11 mouse cellular contexts compared by ENCODE assay signal in genomic region chr19:12833625-12834024, GRCm38 (mm10). TPM values are rescaled to one million over a fixed set of nuclear protein-coding genes. Genes with fewer than 3 reads are reported as not detected.
DNase-seq lines count a peak whose midpoint lies in the region; ATAC-seq and TF ChIP-seq lines count a peak whose summit lies in the region.
"Had no signal": no experiment of that assay in that cellular context is flagged by ENCODE, and none has a peak within 500 bp of the region (broad histone marks: within the 10 kb centered on the region; RNA-seq: fewer than 3 reads in every experiment).

No protein-coding gene starts in this region.

- H3K4me3 ChIP-seq in layer of hippocampus, adult 2 months = no peak overlapping the region
- no peak overlapping the region for H3K4me3 ChIP-seq in G1E (ENCODE audit: low read depth, low read length)

- peak overlapping the region; percentile 52 for H3K27ac ChIP-seq in layer of hippocampus, adult 2 months

- no peaks in the 10 kb centered on the region for H3K36me3 ChIP-seq in G1E (replicated peaks)

- no peaks in the 10 kb centered on the region for H3K27me3 ChIP-seq in G1E (ENCODE audit: insufficient read depth, low read length)

- no peaks in the 10 kb centered on the region for H3K9me3 ChIP-seq in G1E (replicated peaks)

- peak; percentile 96 for ATAC-seq in G1E (ENCODE audit: extremely low read depth, insufficient number of reproducible peaks, low FRiP score, poor library complexity, severe bottlenecking)
- ATAC-seq in neutrophil, adult 5-6 weeks (ENCODE audit: extremely low read depth, insufficient number of reproducible peaks, low FRiP score, poor library complexity, severe bottlenecking) = 0 out of 2 replicates have a peak, but pooled peaks have one; percentile 19

- peak; percentile 14 to 48 for DNase-seq in layer of hippocampus, adult 2 months (ENCODE audit: low spot score in 2 of 2)
- no peak for DNase-seq in layer of hippocampus, postnatal 36 days
- no peak for DNase-seq in G1E (ENCODE audit: low spot score)
- DNase-seq in layer of hippocampus, adult 9-10 months (ENCODE audit: low spot score) = peak; percentile 24
- DNase-seq in gastrocnemius, postnatal 4 days (ENCODE audit: low spot score in 2 of 2) = no peak
- DNase-seq in gastrocnemius, adult 8-10 months (ENCODE audit: low spot score in 2 of 2) = no peak
- no peak for DNase-seq in gastrocnemius, postnatal 10 days
- DNase-seq: lung, embryonic 14.5 days; retina, postnatal 1 day had no signal

- H3K4me1 ChIP-seq in G1E (ENCODE audit: insufficient read depth, low read depth, low read length) = peaks cover 2% of the 10 kb centered on the region; the same call in 1 of the 2 replicates

- TF ChIP-seq CTCF in layer of hippocampus, adult 2 months (conservative IDR thresholded peaks at IDR 0.05) = no peak
- no peak for TF ChIP-seq CTCF in G1E (IDR thresholded peaks at IDR 0.05; ENCODE audit: low read depth, low read length)

RNA-seq across cellular contexts. Expression of gene Gm5244, which starts 12.9 kb away (rescaled TPM):
- total RNA-seq in layer of hippocampus, adult 2 months (2021) = not detected
- not detected for total RNA-seq in layer of hippocampus, postnatal 36 days (2021)
- total RNA-seq in G1E (2014; fragmentation: Nextera tagmentation) = not detected in 2 replicates
- total RNA-seq in G1E (2017) = not detected in 2 replicates
- polyA plus RNA-seq in G1E (2012) = not detected in 2 replicates
- total RNA-seq in neutrophil, adult 5-6 weeks (2017) = 1.5 and 1.9 TPM in 2 replicates
- total RNA-seq in gastrocnemius, postnatal 4 days (2021) = not detected
- not detected for total RNA-seq in gastrocnemius, adult 8-10 months (2022)
- total RNA-seq in gastrocnemius, postnatal 10 days (2021) = not detected
- polyA plus RNA-seq: kidney, embryonic 14.5 days; lung, embryonic 14.5 days had no signal

RNA-seq across cellular contexts. Expression of gene Olfr1444, which starts 23.5 kb away (rescaled TPM):
- not detected for total RNA-seq in layer of hippocampus, adult 2 months (2021)
- total RNA-seq in layer of hippocampus, postnatal 36 days (2021) = not detected
- total RNA-seq in G1E (2014; fragmentation: Nextera tagmentation) (not detected in 2 replicates), G1E (2017) (0.16 TPM in 1 of 2 replicates, not detected in the other)
- not detected in 2 replicates for polyA plus RNA-seq in G1E (2012)
- 0.61 TPM in 1 of 2 replicates, not detected in the other for total RNA-seq in neutrophil, adult 5-6 weeks (2017)
- not detected for total RNA-seq in gastrocnemius, postnatal 4 days (2021)
- total RNA-seq in gastrocnemius, adult 8-10 months (2022) = not detected
- not detected for total RNA-seq in gastrocnemius, postnatal 10 days (2021)
- polyA plus RNA-seq: kidney, embryonic 14.5 days; lung, embryonic 14.5 days had no signal

RNA-seq across cellular contexts. Expression of gene Lpxn, which starts 37.6 kb away (rescaled TPM):
- total RNA-seq in layer of hippocampus, adult 2 months (2021) = 1 to 10 TPM; 1.1 to 1.3 TPM
- 1 to 10 TPM; 1.1 to 2.0 TPM for total RNA-seq in layer of hippocampus, postnatal 36 days (2021)
- total RNA-seq in G1E (2014; fragmentation: Nextera tagmentation) = 0.68 and 2.1 TPM in 2 replicates
- 2.5 and 3.5 TPM in 2 replicates for total RNA-seq in G1E (2017)
- 0.03 TPM in 1 of 2 replicates, not detected in the other for polyA plus RNA-seq in G1E (2012)
- total RNA-seq in neutrophil, adult 5-6 weeks (2017) = 49.7 and 54.9 TPM in 2 replicates
- 1 to 10 TPM; 1.5 to 1.9 TPM for total RNA-seq in gastrocnemius, postnatal 4 days (2021)
- total RNA-seq in gastrocnemius, adult 8-10 months (2022) = under 1 TPM in 3 of 4 experiments, not detected in 1; 0.17 to 0.27 (median 0.22) TPM
- 1 to 10 TPM in 1 of 2 experiments, under 1 TPM in 1; 0.85 to 1.1 TPM for total RNA-seq in gastrocnemius, postnatal 10 days (2021)

RNA-seq across cellular contexts. Expression of gene Zfp91, which starts 37.7 kb away (rescaled TPM):
- 10 to 100 TPM; 87.6 to 94.8 TPM for total RNA-seq in layer of hippocampus, adult 2 months (2021)
- total RNA-seq in layer of hippocampus, postnatal 36 days (2021) = 10 to 100 TPM; 96.1 to 96.3 TPM
- total RNA-seq in G1E (2014; fragmentation: Nextera tagmentation) (90.3 and 97.4 TPM in 2 replicates), G1E (2017) (112 and 117 TPM in 2 replicates)
- polyA plus RNA-seq in G1E (2012) = 26.5 and 36.0 TPM in 2 replicates
- total RNA-seq in neutrophil, adult 5-6 weeks (2017) = 74.2 and 77.0 TPM in 2 replicates
- total RNA-seq in gastrocnemius, postnatal 4 days (2021) = 10 to 100 TPM; 62.2 to 71.0 TPM
- total RNA-seq in gastrocnemius, adult 8-10 months (2022) = 100 to 1,000 TPM; 130 to 182 (median 149) TPM
- 10 to 100 TPM; 68.7 to 69.4 TPM for total RNA-seq in gastrocnemius, postnatal 10 days (2021)

RNA-seq across cellular contexts. Expression of gene Olfr1445, which starts 50.0 kb away (rescaled TPM):
- total RNA-seq in layer of hippocampus, adult 2 months (2021) = not detected
- not detected for total RNA-seq in layer of hippocampus, postnatal 36 days (2021)
- not detected in 2 replicates for total RNA-seq in G1E (2014; fragmentation: Nextera tagmentation)
- not detected in 2 replicates for total RNA-seq in G1E (2017)
- not detected in 2 replicates for polyA plus RNA-seq in G1E (2012)
- not detected in 2 replicates for total RNA-seq in neutrophil, adult 5-6 weeks (2017)
- total RNA-seq in gastrocnemius, postnatal 4 days (2021) = not detected
- not detected for total RNA-seq in gastrocnemius, adult 8-10 months (2022)
- not detected for total RNA-seq in gastrocnemius, postnatal 10 days (2021)
- polyA plus RNA-seq: kidney, embryonic 14.5 days; lung, embryonic 14.5 days had no signal

Comparison
In these comparisons a context has a peak if more than half of its experiments do, and no peak if none do; other contexts are left out.
1. DNase-seq: peak in layer of hippocampus, adult 2 months (2 of 2) and layer of hippocampus, adult 9-10 months (single experiment); none in layer of hippocampus, postnatal 36 days (0 of 2), G1E (single experiment), gastrocnemius, postnatal 4 days (0 of 2), gastrocnemius, adult 8-10 months (0 of 2) and gastrocnemius, postnatal 10 days (single experiment).
2. RNA of gene Lpxn, which starts 37.6 kb away (total RNA-seq): 49.7 to 54.9 TPM in neutrophil, adult 5-6 weeks; 0.68 to 3.5 TPM in G1E, 1.1 to 2.0 TPM in layer of hippocampus, postnatal 36 days, 1.5 to 1.9 TPM in gastrocnemius, postnatal 4 days, 1.1 to 1.3 TPM in layer of hippocampus, adult 2 months, 0.85 to 1.1 TPM in gastrocnemius, postnatal 10 days and 0.17 to 0.27 TPM in gastrocnemius, adult 8-10 months; every median in the first group is over 10 times any median in the second.